Mouse (Mus musculus) C2C12 (cell line): ENCODE data around the gene Gm8297.
"Not testable (repeated sequence)": the region's sequence is repeated elsewhere in the genome, so short reads cannot be mapped to it uniquely, and the experiment has no call there.

Source experiments
- CEBPB ChIP-seq: IDR thresholded peaks from one replicate; pipeline ENCODE4 v1.6.1; 2011; ENCODE audit warnings: low read depth, mild to moderate bottlenecking, control low read depth, moderate library complexity
- CTCF ChIP-seq: IDR thresholded peaks from one replicate; pipeline ENCODE4 v1.5.1; 2011; ENCODE audit not compliant: control insufficient read depth, insufficient read depth, insufficient read length
- MAX ChIP-seq: IDR thresholded peaks from one replicate; pipeline ENCODE4 v1.6.1; 2011; ENCODE audit warnings: mild to moderate bottlenecking, control low read depth

DNA sequence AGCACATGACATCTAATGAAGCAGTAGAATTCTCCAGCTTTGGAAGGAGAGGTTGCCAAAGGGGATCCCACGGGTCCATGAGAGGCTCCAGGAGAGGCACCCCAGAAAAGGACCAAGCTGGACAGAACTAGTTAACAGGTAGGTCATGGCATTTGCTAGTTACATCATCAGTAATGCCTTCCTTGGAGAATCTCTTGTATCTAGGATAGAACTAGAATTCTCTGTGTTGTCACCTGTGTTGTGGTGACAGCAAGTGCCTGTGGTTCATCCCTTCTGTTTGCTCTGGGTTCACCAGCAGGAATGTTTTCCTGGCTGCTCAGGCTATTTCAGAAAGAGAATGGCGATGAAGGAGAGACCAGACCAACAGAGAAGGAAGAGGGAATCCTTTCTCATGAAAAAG lies 31.9 kb downstream of the Gm8297 start, which contains the start of gene Gm3298:
- not testable (repeated sequence) for TF ChIP-seq CTCF, CEBPB, MAX
